Comparison of ENCODE assay signal across 19 mouse cellular contexts in the genomic region with DNA sequence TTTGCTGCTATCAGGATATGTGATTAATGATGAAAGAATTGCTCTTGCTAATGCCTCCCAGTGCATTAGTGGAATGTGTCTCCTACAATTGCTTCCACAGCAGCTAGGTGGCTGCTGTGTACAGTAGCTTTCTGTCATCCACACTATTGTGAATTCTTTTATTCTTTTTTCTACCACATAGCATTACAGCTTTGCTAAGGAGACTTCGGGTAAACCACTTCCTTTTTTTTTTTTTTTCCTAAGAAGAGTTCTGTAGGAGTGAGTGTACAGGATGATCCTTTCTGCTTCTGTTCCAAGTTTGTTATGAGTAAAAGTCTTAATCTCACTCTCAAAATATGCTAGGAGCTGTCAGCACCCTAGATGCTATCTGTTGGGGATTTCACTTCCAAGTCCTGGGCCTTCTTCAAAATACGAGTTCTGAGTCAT.
A peak's percentile ranks its signal among the peaks of the same experiment; 100 is the strongest.
DNase-seq lines count a peak whose midpoint lies in the region; ATAC-seq and TF ChIP-seq lines count a peak whose summit lies in the region.
"Had no signal": no experiment of that assay in that cellular context is flagged by ENCODE, and none has a peak within 500 bp of the region (broad histone marks: within the 10 kb centered on the region; RNA-seq: fewer than 3 reads in every experiment).

No protein-coding gene starts in this region.

- H3K36me3 ChIP-seq in lung, postnatal 0 days (ENCODE audit: insufficient read depth, low read length): no peaks in the 10 kb centered on the region
- no peaks in the 10 kb centered on the region for H3K36me3 ChIP-seq in stomach, postnatal 0 days (ENCODE audit: control insufficient read depth, insufficient read depth, low read length)
- H3K36me3 ChIP-seq: hindbrain, embryonic 13.5 days had no signal

- peak; percentile 99 for ATAC-seq in frontal cortex, adult (ENCODE audit: low TSS enrichment)
- no peak for ATAC-seq in lung, postnatal 0 days
- peak; percentile 58 for ATAC-seq in common myeloid progenitor, adult 5-6 weeks (replicated peaks; ENCODE audit: low read depth, poor library complexity, severe bottlenecking)
- no peak for ATAC-seq in stomach, postnatal 0 days (ENCODE audit: low FRiP score, low TSS enrichment)
- ATAC-seq: activated CD4-positive, CD25-positive, alpha-beta regulatory T cell, adult 4 months; intestine, postnatal 0 days had no signal

- no peak overlapping the region for H3K4me3 ChIP-seq in lung, postnatal 0 days (ENCODE audit: low read depth, low read length)
- H3K4me3 ChIP-seq in lung, adult 2 months (replicated peaks; ENCODE audit: extremely low read depth, low read depth, low read length): no peak overlapping the region
- H3K4me3 ChIP-seq in stomach, postnatal 0 days (ENCODE audit: low read depth, low read length): no peak overlapping the region
- H3K4me3 ChIP-seq: erythroblast, embryonic 14.5 days; hindbrain, embryonic 13.5 days had no signal

- no peak for DNase-seq in frontal cortex, postnatal 10 days (ENCODE audit: low spot score in 2 of 2)
- DNase-seq in lung, postnatal 0 days (ENCODE audit: low spot score): peak; percentile 13
- DNase-seq in lung, adult 2 months: no peak
- no peak for DNase-seq in stomach, postnatal 0 days (ENCODE audit: low spot score)
- DNase-seq in cerebellum, postnatal 10 days: no peak
- no peak for DNase-seq in thymus, adult 18-20 months
- DNase-seq: B cell, adult 2 months; cerebellum, adult 11 months; kidney, postnatal 4 days; lung, adult 18-20 months; right cerebral cortex, postnatal 14 days; thymus, postnatal 36 days had no signal

- TF ChIP-seq CTCF in lung, postnatal 0 days (IDR thresholded peaks at IDR 0.05): no peak
- TF ChIP-seq CTCF in lung, adult 2 months (IDR thresholded peaks at IDR 0.05; ENCODE audit: insufficient read depth, low read length): no peak
- peak; percentile 30 for TF ChIP-seq CTCF in stomach, postnatal 0 days (IDR thresholded peaks at IDR 0.05; ENCODE audit: low read depth)

- no peak overlapping the region for H3K4me2 ChIP-seq in lung, postnatal 0 days (replicated peaks; ENCODE audit: low read depth, low read length)
- no peak overlapping the region for H3K4me2 ChIP-seq in stomach, postnatal 0 days (replicated peaks; ENCODE audit: low read depth)
- H3K4me2 ChIP-seq: heart, embryonic 11.5 days; hindbrain, embryonic 13.5 days had no signal

- no peak for TF ChIP-seq EP300 in lung, postnatal 0 days (IDR thresholded peaks at IDR 0.05)
- TF ChIP-seq EP300 in stomach, postnatal 0 days (optimal IDR thresholded peaks at IDR 0.05): no peak

- H3K9ac ChIP-seq in lung, postnatal 0 days (replicated peaks; ENCODE audit: low read depth): no peak overlapping the region
- H3K9ac ChIP-seq in stomach, postnatal 0 days (ENCODE audit: low read length): no peak overlapping the region
- H3K9ac ChIP-seq: hindbrain, embryonic 13.5 days had no signal

- H3K27me3 ChIP-seq in lung, postnatal 0 days (replicated peaks; ENCODE audit: insufficient read depth, low read length): no peaks in the 10 kb centered on the region
- H3K27me3 ChIP-seq in stomach, postnatal 0 days (ENCODE audit: control insufficient read depth, insufficient read depth, low read length): no peaks in the 10 kb centered on the region
- H3K27me3 ChIP-seq: hindbrain, embryonic 13.5 days had no signal

- H3K27ac ChIP-seq in lung, postnatal 0 days (ENCODE audit: low read length): no peak overlapping the region
- no peak overlapping the region for H3K27ac ChIP-seq in stomach, postnatal 0 days (replicated peaks)
- H3K27ac ChIP-seq: hindbrain, embryonic 13.5 days had no signal

- TF ChIP-seq POLR2A in lung, adult 2 months (IDR thresholded peaks at IDR 0.05; ENCODE audit: borderline replicate concordance, extremely low read depth, low read depth, low read length): no peak

- 42% methylated on average over 2 of the region's 2 CpGs for WGBS in lung, postnatal 0 days
- WGBS in lung, adult 2 months: 27% methylated on average over 2 of the region's 2 CpGs
- 35% methylated on average over 2 of the region's 2 CpGs for WGBS in stomach, postnatal 0 days

- H3K4me1 ChIP-seq in lung, postnatal 0 days (ENCODE audit: insufficient read depth, low read depth, low read length): no peaks in the 10 kb centered on the region
- H3K4me1 ChIP-seq in lung, adult 2 months (ENCODE audit: control insufficient read depth, insufficient read depth, low read length): no peaks in the 10 kb centered on the region
- no peaks in the 10 kb centered on the region for H3K4me1 ChIP-seq in stomach, postnatal 0 days (replicated peaks; ENCODE audit: control insufficient read depth, insufficient read depth)
- H3K4me1 ChIP-seq: hindbrain, embryonic 13.5 days had no signal

- H3K9me3 ChIP-seq in lung, postnatal 0 days (ENCODE audit: low read length): no peaks in the 10 kb centered on the region
- no peaks in the 10 kb centered on the region for H3K9me3 ChIP-seq in stomach, postnatal 0 days (ENCODE audit: control insufficient read depth, low read length)
- H3K9me3 ChIP-seq: hindbrain, embryonic 13.5 days had no signal

Comparison
In these comparisons a context has a peak if more than half of its experiments do, and no peak if none do; other contexts are left out.
1. ATAC-seq: peak in frontal cortex, adult (single experiment) and common myeloid progenitor, adult 5-6 weeks (single experiment); none in lung, postnatal 0 days (single experiment) and stomach, postnatal 0 days (single experiment).